Mouse (Mus musculus) MEL (cell line): ENCODE measurements around the gene Ctsh.

Source experiments
- CTCF ChIP-seq, 3 experiments: IDR thresholded peaks in 2 of 3; conservative IDR thresholded peaks in 1 of 3; 2 replicates each; pipeline ENCODE4 v1.5.1; 2011 to 2012; ENCODE audit warnings: low read length in 3 of 3, low read depth in 2 of 3, mild to moderate bottlenecking in 2 of 3, improper control_type of control experiment in 1 of 3, inconsistent platforms in 1 of 3, mixed read lengths in 1 of 3, moderate library complexity in 1 of 3; ENCODE audit not compliant: control insufficient read depth in 1 of 3, insufficient read depth in 1 of 3, poor library complexity in 1 of 3, severe bottlenecking in 1 of 3
- E2F4 ChIP-seq: IDR thresholded peaks from 2 replicates; pipeline ENCODE4 v1.6.1; 2011; ENCODE audit warnings: low read depth, low read length, improper control_type of control experiment, borderline replicate concordance
- JUND ChIP-seq: IDR thresholded peaks from 2 replicates; pipeline ENCODE4 v1.6.1; 2011; ENCODE audit warnings: low read depth, mild to moderate bottlenecking, improper control_type of control experiment, low read length
- MAFK ChIP-seq: IDR thresholded peaks from 2 replicates; pipeline ENCODE4 v1.6.1; 2011; ENCODE audit warnings: low read depth, mild to moderate bottlenecking, low read length, improper control_type of control experiment, borderline replicate concordance
- MAX ChIP-seq: IDR thresholded peaks from 2 replicates; pipeline ENCODE4 v1.6.1; 2011; ENCODE audit warnings: low read length, improper control_type of control experiment
- POLR2A ChIP-seq, 2 experiments: IDR thresholded peaks; 2 replicates each; pipeline ENCODE4 v1.6.1; 2011 to 2012; ENCODE audit warnings: low read length in 2 of 2, mild to moderate bottlenecking in 2 of 2, control low read depth in 1 of 2, improper control_type of control experiment in 1 of 2, low read depth in 1 of 2, moderate library complexity in 1 of 2; ENCODE audit not compliant: control insufficient read depth in 1 of 2, insufficient read depth in 1 of 2, poor library complexity in 1 of 2
- POLR2AphosphoS2 ChIP-seq: IDR thresholded peaks from 2 replicates; pipeline ENCODE4 v1.6.1; 2011; ENCODE audit warnings: low read length, improper control_type of control experiment
- TCF12 ChIP-seq: IDR thresholded peaks from 2 replicates; pipeline ENCODE4 v1.6.1; 2014; ENCODE audit warnings: low read depth, mild to moderate bottlenecking, inconsistent platforms, low read length, improper control_type of control experiment, moderate library complexity
- ZC3H11A ChIP-seq: IDR thresholded peaks from 2 replicates; pipeline ENCODE4 v1.6.1; 2012; ENCODE audit warnings: low read depth, mild to moderate bottlenecking, inconsistent platforms, low read length, improper control_type of control experiment

DNA sequence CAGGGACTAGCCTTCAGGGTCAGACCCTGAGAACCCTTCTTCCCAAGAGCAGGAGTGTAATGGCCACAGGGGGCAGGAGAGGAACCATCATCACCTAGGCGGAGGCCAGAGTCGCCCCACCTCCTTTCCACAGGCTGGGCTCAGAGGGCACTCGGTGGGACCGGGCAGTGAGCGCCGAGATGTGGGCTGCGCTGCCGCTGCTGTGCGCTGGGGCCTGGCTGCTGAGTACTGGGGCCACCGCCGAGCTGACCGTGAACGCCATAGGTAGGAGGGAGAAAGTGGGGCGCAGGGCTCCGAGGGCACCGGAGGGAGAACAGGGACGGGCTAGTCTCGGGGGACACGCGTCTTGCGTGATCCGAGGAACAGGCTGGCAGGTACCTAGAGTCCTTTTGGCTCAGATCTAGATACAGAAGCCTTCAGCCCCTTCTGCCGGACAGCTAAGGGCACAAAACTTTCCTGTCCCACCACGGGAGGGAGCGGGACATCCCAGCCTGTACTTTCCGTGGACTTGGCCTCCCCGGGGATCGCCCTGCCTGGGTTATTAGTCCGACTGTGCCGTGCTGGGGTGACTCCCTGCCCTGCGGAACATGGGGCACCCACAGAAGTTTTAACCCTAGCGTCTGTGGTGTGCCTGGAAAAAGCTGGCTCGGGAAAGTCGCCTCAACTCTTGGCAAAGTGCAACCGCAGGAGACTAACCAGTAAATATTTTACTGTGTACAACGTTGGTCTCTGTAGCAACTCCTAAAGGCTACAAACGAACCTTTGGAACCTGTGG lies 606 bp downstream of the Ctsh start:
- TF ChIP-seq MAFK, result no peak
- TF ChIP-seq MAX, result no peak
- TF ChIP-seq E2F4, result no peak
- no peak for TF ChIP-seq POLR2AphosphoS2
- TF ChIP-seq POLR2A (IDR thresholded peaks at IDR 0.05; ENCODE audit: control insufficient read depth in 1 of 2, insufficient read depth in 1 of 2, low read depth in 1 of 2, low read length in 2 of 2, poor library complexity in 1 of 2), result no peak
- no peak for TF ChIP-seq JUND
- no peak for TF ChIP-seq TCF12
- no peak for TF ChIP-seq CTCF (IDR thresholded peaks at IDR 0.05 in 2 of 3, conservative IDR thresholded peaks at IDR 0.05 in 1 of 3; ENCODE audit: control insufficient read depth in 1 of 3, insufficient read depth in 1 of 3, low read depth in 2 of 3, low read length in 3 of 3, poor library complexity in 1 of 3, severe bottlenecking in 1 of 3)
- TF ChIP-seq ZC3H11A, result no peak
